Mouse (Mus musculus) cortical plate, adult 2 months (tissue): Measurements from ENCODE around the gene Sipa1.

Source experiments
- CTCF ChIP-seq: fragments of 200-500 bp; IDR thresholded peaks from 2 replicates; pipeline ENCODE4 v1.5.1; 2011; ENCODE audit warnings: mild to moderate bottlenecking, control low read depth, low read length; ENCODE audit not compliant: insufficient read depth; ENCODE audit errors: extremely low read depth
- POLR2A ChIP-seq: fragments of 200-500 bp; IDR thresholded peaks from 2 replicates; pipeline ENCODE4 v1.6.1; 2011; ENCODE audit warnings: mild to moderate bottlenecking, low read length, control low read depth; ENCODE audit not compliant: insufficient read depth; ENCODE audit errors: extremely low read depth

DNA sequence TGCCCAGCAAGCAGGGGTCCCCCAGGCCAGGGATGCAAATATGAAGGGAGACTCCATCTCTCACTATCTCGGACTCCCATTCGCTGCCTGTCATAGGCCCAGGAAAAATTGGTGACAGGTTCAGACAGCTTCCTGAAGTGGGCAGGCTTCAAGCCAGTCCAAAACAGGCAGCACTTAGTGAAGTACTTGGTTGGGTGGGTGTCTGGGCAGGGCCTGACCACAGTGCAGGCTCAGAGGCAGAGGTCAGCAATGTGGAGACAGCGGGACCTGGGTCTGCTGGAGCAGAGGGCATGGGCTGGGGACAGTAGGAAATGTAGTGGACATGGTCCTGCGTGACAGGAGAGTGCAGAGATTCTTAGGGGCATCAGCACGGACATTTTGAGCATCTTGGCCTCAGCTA is 28.1 kb upstream of the Sipa1 start:
- TF ChIP-seq POLR2A (no peak), CTCF (no peak)
